Mouse (Mus musculus) brain, embryonic 18.5 days (tissue): ENCODE results near the gene Gpha2.

Source experiments
- DNase-seq: peaks from one replicate; pipeline ENCODE4 v3.0.0-alpha.2; 2012; ENCODE audit warnings: low read depth, low spot score

Gpha2 gene

GRCm38 (mm10) chr19:6241274-6242107 is 15.3 kb downstream of the Gpha2 start, which contains the start of gene Atg2a:
TSS of gene Atg2a (plus strand) at chr19:6241668.
- peak; percentile 98 for DNase-seq

DNA sequence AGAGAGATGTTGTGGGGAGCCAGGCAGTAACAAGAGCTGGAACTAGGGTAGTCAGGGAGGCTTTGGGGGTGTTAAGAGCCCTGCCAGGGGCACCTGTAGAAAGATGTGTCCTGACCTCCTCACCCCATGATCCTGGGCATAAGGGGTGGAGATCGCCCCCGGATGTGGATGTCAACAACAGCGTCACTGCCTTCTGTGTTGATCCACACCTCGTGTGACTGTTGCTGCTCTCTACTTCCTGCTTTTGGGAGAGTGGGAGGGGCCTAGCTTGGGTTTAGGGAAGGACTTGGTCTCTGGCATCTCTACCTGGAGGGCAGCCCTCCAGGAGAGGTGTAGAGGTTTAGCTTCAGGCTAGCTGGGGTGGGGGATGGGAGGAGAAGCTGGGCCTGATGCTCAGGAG is 16.1 kb downstream of the Gpha2 start:
- DNase-seq, result no peak

- DNase-seq, result no peak
Measured at GRCm38 (mm10) chr19:6243226-6243625, 17.0 kb downstream of the Gpha2 start.

DNA sequence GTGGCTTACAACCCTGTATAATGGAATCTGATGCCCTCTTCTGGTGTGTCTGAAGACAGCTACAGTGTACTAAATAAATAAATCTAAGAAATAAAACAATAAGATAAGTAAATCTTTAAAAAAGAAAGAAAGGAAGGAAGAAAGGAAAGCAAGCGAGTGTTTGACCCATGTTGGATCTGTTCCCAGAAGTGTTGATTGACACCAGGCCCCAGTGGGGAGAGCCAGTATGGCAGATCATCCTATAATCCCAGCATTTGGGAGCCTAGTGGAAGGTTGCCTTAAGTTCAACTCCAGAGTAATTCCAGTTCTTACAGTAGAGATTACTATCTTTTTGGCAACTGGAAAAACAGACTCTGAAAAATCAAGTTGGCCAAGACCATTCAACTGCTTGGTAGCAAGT is 19.6 kb downstream of the Gpha2 start:
- DNase-seq, result no peak

GRCm38 (mm10) chr19:6247526-6248300 is 21.5 kb downstream of the Gpha2 start:
- DNase-seq, result no peak

DNA sequence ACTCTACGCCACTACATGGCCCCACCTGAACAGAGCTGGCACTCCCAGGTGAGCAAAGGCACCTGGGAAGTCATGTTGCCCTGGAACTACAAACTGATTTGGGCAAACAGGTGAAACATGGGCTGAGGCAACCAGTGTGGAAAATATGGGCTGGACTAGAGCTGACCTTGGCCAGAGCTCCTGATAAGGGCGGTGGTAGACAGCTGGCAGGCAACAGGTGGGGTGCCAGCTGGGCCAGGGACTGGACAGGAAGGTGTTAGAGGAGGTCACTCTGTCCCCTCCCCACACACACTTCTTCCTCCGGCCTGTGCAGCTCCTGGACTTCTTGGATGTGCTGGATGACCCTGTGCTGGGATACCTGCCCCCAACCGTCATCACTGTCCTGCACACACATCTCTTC is 26.8 kb downstream of the Gpha2 start:
- DNase-seq, result no peak

GRCm38 (mm10) chr19:6260428-6260827 is 34.2 kb downstream of the Gpha2 start:
- DNase-seq, result no peak

- DNase-seq, result no peak
Measured at GRCm38 (mm10) chr19:6260946-6261345, 34.8 kb downstream of the Gpha2 start.

GRCm38 (mm10) chr19:6261379-6261778 is 35.2 kb downstream of the Gpha2 start:
- no peak for DNase-seq

DNA sequence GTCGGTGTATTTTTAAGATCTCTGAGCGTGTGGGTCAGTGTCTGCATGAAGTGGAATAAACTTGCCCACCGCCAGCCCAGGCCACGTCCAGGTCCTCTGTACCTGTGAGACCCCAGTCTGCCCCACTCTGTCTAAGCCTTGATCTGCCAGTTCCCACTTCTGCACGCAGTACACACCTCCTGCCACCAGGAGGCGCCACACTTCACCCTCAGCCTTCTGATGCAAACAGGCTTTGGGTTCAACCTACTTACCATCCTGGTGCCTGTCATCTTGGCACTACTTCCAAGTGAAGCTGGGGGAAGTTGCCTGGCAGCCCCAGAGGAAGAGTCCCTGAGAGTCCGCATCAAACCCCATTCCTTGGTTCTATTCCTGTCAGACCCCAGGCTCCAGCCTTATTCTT is 36.0 kb downstream of the Gpha2 start:
- no peak for DNase-seq

DNA sequence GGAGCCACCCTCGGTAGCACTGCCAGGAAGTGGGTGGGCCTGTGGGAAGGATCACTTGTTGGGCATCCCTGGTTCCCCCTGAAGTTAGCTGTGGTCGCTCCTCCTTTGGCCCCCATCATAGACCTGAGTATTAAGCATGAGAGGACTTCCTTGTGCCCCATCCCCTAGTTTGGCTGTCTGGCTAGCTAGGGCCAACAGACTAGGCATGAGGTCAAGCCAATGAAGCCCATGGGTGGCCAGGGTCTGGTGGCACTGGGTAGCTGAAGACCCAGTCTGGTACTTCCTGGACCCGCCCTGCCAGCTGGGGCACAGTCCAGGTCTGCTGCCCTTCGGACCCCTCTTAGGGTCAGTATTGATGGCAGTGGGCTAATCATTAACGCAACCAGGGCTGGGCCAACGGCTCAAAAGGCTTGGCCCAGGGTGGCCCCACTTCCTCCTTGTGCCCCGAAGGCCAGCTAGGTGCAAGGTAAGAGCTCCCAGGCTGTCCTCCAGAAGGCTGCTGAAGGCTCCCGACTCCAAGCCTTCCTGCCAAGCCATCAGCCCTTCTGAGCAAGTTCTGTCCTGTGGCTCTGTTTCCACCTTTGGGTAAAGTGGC is 36.8 kb downstream of the Gpha2 start:
- no peak for DNase-seq

- DNase-seq, result no peak
Measured at GRCm38 (mm10) chr19:6264200-6264599, 38.0 kb downstream of the Gpha2 start.

- no peak for DNase-seq
Measured at GRCm38 (mm10) chr19:6264945-6265344, 38.8 kb downstream of the Gpha2 start.

GRCm38 (mm10) chr19:6265727-6266182 is 39.6 kb downstream of the Gpha2 start:
- DNase-seq, result no peak

DNA sequence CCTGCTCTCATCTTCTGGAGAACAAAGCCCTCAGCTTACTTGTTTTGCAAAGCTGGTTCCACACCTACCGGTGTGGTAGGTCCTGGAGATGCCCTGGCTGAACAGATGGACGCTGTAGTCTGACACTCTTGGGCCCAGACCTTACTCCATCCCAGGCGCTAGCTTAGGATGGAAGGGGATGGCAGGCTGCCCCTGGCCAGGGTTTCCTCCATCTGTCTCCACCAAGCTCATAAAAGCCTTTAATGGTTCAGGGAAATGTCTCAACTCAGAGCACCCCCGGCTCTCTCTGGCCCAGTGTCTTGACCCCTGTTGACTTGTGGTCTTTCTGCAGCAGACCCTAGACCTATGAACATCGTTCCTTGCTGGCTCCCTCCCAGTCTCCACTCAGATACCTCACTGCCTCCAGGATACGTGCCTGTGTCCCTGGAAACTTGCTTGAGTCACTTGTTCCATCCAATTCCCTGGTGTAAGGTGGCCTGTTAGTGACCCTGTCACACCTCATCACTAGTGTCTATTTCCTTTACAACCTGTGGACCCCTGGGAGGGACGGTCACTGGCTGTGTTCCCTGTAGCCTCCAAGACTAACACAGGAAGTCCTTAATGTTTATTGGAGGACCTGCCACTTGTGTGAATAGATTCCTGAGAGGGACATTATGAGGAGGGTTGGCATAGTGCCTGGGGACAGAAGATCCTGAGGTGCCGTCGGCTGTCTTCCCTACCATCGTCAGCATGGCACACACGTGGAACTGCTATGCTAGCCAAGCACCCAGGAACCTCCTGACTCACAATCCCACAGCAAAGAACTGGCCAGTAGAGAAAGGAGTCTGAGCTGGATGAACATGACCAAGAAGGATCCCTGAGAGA is 41.4 kb downstream of the Gpha2 start:
- no peak for DNase-seq

DNA sequence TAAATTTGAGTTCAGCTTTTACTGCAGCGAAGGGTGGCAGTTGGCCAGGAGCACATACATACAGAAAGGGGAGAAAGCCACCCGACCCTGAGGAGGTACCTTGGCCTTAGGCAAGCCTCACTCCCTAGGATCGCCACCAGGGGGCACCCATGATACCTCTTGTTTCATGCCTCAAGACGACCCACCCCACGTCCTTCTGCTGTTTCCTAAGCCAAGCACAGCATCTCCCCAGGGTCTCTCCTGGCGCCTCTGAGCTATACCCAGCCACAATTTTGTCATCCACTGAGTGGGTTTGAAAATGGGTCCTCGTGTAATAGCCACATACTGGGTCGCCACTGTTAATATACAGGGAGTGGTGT is 42.0 kb downstream of the Gpha2 start:
- DNase-seq, result peak; percentile 43

- no peak for DNase-seq
Measured at GRCm38 (mm10) chr19:6268670-6269132, 42.5 kb downstream of the Gpha2 start.

- no peak for DNase-seq
Measured at GRCm38 (mm10) chr19:6269798-6270475, 43.8 kb downstream of the Gpha2 start.

GRCm38 (mm10) chr19:6270661-6271060 is 44.5 kb downstream of the Gpha2 start:
- no peak for DNase-seq

- no peak for DNase-seq
Measured at GRCm38 (mm10) chr19:6271206-6271605, 45.0 kb downstream of the Gpha2 start.

DNA sequence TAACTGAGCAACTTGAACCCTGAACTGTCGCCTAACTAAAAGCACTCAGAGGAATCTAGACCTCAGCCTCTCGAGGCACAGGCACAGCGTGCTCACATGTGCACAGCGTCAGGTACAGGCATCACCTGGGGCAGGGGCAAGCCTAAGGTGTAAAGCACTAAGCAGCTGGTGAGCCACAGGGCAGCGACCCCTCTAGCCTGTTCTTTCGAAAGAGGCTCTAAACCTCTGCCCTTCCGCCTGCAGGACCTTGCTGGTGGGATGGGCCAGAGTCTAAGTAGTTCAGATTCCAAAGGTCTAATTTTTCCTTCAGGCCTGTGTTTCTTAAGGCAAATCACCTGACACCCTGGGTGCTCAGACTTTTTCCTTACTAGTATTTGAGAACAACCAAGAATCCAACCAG is 45.9 kb downstream of the Gpha2 start:
- DNase-seq, result no peak
